Mouse (Mus musculus): ENCODE measurements around the gene Sptan1.

- TF ChIP-seq CTCF (IDR thresholded peaks at IDR 0.05) (no peak), POLR2A (IDR thresholded peaks at IDR 0.05; ENCODE audit: insufficient read depth, low read depth, low read length) (no peak), EP300 (IDR thresholded peaks at IDR 0.05; ENCODE audit: insufficient read depth, low read depth, low read length) (no peak)
Measured at GRCm38 (mm10) chr2:30057223-30057904, 92.0 kb downstream of the Sptan1 start, which contains the start of gene Set.

Measured in heart, adult 2 months (tissue).